Mouse (Mus musculus) erythroblast, embryonic 14.5 days (primary cell): ENCODE measurements at regions not wholly inside any gene's neighbourhood (a gene's known extent, or its start where the extent isn't known, plus 50 kb on each side); places are given as distances from the start of the nearest gene placed in this dataset.

Experiments used
- H3K27me3 ChIP-seq: 2 replicates; pipeline ENCODE4 v1.6.1; 2012; ENCODE audit warnings: inconsistent platforms; ENCODE audit not compliant: control insufficient read depth
- H3K36me3 ChIP-seq: 2 replicates; pipeline ENCODE4 v1.6.1; 2012; ENCODE audit warnings: mild to moderate bottlenecking, inconsistent platforms; ENCODE audit not compliant: control insufficient read depth
- H3K4me1 ChIP-seq: 2 replicates; pipeline ENCODE4 v1.6.1; 2012; ENCODE audit warnings: inconsistent platforms; ENCODE audit not compliant: control insufficient read depth
- H3K4me3 ChIP-seq: replicated peaks from 2 replicates; pipeline ENCODE3; 2012; ENCODE audit warnings: moderate library complexity, mild to moderate bottlenecking, inconsistent platforms
- H3K9me3 ChIP-seq: 2 replicates; pipeline ENCODE4 v1.6.1; 2012; ENCODE audit warnings: low read length, inconsistent platforms, mixed read lengths; ENCODE audit not compliant: control insufficient read depth
- GATA1 ChIP-seq: IDR thresholded peaks from 2 replicates; pipeline ENCODE4 v1.6.1; 2012; ENCODE audit warnings: low read length, inconsistent platforms, mixed read lengths
- TAL1 ChIP-seq: IDR thresholded peaks from 3 replicates; pipeline ENCODE4 v1.6.1; 2012; ENCODE audit warnings: low read length, inconsistent platforms, mixed read lengths

DNA sequence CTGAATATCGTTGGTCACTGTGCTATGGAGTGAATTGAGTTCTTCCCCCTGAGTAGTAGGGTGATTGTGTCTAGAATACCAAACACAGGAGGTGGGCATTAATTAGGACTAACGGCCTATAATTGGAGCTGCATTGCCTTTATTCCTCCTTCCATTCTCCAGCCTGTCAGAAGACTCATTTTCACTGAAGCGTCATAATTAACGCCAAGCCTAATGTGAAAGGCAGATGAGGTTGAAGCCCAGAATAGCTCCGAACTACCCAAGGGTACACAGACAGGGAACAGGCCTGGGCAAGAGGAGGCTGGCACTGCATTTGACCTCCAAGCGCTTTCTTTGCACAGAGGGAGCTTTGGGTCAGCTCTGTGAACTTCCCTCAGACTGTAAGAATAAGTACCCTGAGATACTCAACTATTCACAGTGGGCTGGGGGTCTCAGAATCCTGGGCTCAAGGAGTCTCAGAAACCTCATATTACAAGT is 386.5 kb downstream of the Brinp2 start:
- TF ChIP-seq GATA1 (no peak), TAL1 (no peak)
- peaks cover 2% of the 10 kb centered on the region; the same call in 1 of the 2 replicates for H3K9me3 ChIP-seq
- no peaks in the 10 kb centered on the region for H3K36me3 ChIP-seq
- H3K4me3 ChIP-seq = no peak overlapping the region
- H3K4me1 ChIP-seq = no peaks in the 10 kb centered on the region; the same call in 1 of the 2 replicates
- no peaks in the 10 kb centered on the region for H3K27me3 ChIP-seq

DNA sequence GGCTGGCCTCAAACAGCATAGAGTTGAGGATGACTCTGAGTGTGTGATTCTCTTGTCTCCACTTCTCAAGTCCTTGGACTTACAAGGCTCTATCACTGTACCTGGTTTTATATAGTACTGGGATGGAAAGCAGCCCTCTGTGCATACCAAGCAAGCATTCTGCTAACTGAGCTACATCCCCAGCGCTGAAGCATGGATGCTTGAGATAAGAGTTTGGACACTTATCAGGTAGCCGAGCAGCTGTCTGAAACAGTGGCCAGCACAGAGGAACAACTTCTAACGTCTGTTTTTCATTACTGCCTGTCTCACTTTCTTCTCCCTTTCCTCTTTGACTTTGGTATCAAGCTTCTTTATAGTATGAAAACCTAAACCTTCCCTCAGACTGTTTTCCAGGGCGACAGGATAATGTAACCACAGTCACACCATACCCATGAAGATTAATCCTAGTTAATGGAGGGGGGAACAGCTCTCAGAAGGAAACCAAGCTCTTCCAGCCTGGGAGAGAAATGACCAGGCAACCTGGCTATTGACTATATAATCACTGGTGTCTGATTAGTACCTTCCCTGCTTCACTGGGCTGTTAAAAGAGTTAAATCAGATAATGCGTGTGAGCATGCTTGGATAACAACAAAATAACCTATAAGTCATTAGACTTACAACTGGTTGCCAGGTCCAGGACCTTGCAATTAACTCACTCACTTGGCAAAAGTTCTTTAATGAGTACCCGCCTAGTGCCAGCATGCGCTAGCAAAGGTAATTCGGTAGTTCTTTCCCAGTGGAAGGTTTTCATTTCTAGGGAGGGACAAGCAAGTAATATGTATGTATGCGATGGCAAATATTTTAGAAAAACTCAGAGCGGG is 382.5 kb downstream of the Brinp2 start:
- no peaks in the 10 kb centered on the region for H3K9me3 ChIP-seq
- no peaks in the 10 kb centered on the region for H3K27me3 ChIP-seq
- H3K4me3 ChIP-seq = no peak overlapping the region
- TF ChIP-seq TAL1 = no peak
- no peak for TF ChIP-seq GATA1
- no peaks in the 10 kb centered on the region; the same call in 1 of the 2 replicates for H3K4me1 ChIP-seq
- no peaks in the 10 kb centered on the region for H3K36me3 ChIP-seq

DNA sequence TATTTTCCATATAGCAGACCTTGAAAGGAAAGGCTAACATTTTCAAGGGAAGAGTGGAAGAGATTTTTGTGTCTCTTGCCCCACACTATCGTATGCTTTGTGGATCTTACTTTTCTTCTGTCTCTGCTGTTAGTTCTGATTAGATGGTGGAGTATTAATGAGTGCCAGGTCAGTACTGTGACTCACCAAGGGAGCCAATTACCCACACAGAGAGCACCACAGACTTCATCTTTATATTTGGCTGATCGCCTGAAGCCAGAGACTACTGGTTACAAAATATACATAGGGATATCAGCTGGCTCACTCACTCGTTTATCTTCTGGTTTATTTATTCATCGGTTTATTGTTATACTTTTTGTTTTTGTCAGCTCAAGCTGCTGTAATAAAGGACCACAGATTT is 381.5 kb downstream of the Brinp2 start:
- TF ChIP-seq TAL1 (no peak), GATA1 (no peak)
- no peaks in the 10 kb centered on the region for H3K36me3 ChIP-seq
- H3K9me3 ChIP-seq = no peaks in the 10 kb centered on the region
- H3K4me1 ChIP-seq = no peaks in the 10 kb centered on the region; the same call in 1 of the 2 replicates
- H3K27me3 ChIP-seq = no peaks in the 10 kb centered on the region
- H3K4me3 ChIP-seq = no peak overlapping the region

DNA sequence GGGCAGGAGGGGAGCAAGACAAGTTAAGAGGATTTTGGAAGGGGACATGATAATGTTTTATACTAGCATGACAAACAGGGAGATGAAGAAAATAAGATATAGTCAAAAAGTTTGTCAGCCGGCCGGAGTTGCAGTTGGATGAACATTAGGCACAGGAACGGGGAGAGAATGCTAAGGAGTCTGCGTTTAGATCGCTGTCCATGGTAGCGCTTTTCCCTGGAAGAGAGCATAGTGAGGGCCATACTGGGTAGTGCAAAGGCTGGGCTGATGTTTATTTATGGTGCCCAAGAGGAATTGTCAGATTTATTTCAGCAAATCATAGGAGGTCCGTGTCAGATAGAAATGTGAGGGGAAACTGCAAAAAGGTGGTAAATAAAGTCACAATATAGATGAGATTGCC is 337.0 kb downstream of the Brinp2 start:
- Histone ChIP-seq H3K27me3 (no peaks in the 10 kb centered on the region), H3K4me3 (no peak overlapping the region), H3K9me3 (peaks cover 7% of the 10 kb centered on the region), H3K36me3 (no peaks in the 10 kb centered on the region), H3K4me1 (no peaks in the 10 kb centered on the region)
- TF ChIP-seq TAL1 = no peak
- TF ChIP-seq GATA1 = no peak

DNA sequence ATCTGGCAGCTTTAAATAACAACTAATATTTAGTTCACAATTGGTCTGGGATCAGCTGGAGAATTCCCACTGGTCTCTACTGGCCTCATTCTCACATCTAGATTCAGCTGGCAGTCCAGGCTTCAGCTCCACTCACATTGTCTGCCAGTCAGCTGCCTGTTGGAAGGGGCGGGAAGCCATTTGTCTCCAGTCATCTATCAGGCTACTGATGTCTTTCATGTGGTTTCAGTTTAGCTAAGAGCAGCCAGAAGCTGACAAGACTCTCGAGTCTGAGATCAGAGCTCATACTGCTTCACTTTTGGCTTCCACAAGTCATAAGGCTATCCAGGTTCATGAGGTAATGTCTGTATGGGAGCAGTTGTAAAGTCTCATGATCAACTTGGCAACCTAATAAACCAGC is 316.4 kb downstream of the Brinp2 start:
- no peaks in the 10 kb centered on the region; the same call in 1 of the 2 replicates for H3K9me3 ChIP-seq
- no peak overlapping the region for H3K4me3 ChIP-seq
- H3K27me3 ChIP-seq = no peaks in the 10 kb centered on the region
- no peak for TF ChIP-seq TAL1
- TF ChIP-seq GATA1 = no peak
- H3K4me1 ChIP-seq = no peaks in the 10 kb centered on the region
- no peaks in the 10 kb centered on the region for H3K36me3 ChIP-seq

DNA sequence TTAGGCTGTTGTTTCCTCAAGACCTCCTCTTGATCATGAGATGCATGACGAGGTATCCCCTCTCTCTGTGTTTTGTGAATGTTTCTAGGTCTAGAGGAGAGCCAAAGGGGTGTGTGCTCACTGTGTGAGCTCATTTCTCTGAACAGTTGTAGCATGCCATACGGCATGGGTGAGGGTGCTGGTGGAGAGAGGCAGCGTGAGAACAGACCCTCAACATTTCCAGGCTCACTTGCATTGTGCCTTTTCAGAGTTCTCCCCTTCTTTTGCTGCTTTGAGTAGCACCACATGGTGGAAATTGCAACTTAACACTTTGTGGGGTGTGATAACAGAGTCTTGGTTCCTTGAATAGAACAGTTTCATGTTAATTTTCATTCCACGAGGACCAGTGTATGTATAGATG is 315.8 kb downstream of the Brinp2 start:
- no peaks in the 10 kb centered on the region; the same call in 1 of the 2 replicates for H3K9me3 ChIP-seq
- no peaks in the 10 kb centered on the region for H3K36me3 ChIP-seq
- H3K4me1 ChIP-seq = no peaks in the 10 kb centered on the region
- no peaks in the 10 kb centered on the region for H3K27me3 ChIP-seq
- no peak overlapping the region for H3K4me3 ChIP-seq
- TF ChIP-seq GATA1 = no peak
- TF ChIP-seq TAL1 = no peak

DNA sequence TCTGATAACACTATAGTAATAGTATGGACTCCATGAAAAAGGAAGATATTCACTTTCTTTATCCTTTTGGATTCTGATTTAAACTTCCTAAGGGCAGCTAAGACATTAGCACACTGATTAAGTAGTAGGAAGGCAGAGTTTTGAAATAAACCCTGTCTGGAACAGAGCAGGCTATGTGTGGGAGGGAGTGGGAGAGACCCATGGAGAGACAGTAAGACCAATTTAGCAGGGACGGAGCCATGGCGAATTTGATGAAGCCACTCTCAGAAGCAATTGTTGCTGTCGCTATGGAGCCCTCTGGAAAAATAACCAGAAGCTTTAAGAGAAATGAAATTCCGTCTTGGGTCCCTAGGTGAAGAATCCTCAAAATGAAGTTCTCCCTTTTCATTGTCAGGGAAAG is 303.5 kb downstream of the Brinp2 start:
- H3K4me3 ChIP-seq = no peak overlapping the region
- no peaks in the 10 kb centered on the region for H3K4me1 ChIP-seq
- H3K9me3 ChIP-seq = peaks cover 12% of the 10 kb centered on the region; the same call in 1 of the 2 replicates
- TF ChIP-seq GATA1 (no peak), TAL1 (no peak)
- no peaks in the 10 kb centered on the region for H3K27me3 ChIP-seq
- H3K36me3 ChIP-seq = no peaks in the 10 kb centered on the region

DNA sequence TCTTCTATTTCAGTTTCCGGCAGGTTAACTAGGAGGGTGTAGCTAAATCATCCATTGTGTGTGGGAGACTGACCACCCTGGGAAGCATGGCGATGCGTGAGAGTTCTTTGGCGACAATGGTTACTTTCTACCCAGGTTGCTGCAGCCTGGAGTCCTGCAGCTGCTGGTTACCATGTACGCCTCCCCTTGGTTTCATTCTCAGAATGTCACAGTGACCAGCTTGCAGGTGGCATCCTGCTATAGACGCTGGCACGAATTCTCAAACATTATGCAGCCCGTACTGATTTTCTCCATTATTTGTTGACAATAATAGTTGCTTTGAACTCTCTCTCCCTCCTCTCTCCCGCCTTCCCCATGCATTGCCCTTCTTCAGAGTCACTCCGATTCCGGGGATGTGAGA is 301.2 kb downstream of the Brinp2 start:
- TF ChIP-seq GATA1 (no peak), TAL1 (no peak)
- no peak overlapping the region for H3K4me3 ChIP-seq
- H3K36me3 ChIP-seq = no peaks in the 10 kb centered on the region
- peaks cover 12% of the 10 kb centered on the region for H3K9me3 ChIP-seq
- no peaks in the 10 kb centered on the region for H3K27me3 ChIP-seq
- no peaks in the 10 kb centered on the region for H3K4me1 ChIP-seq

DNA sequence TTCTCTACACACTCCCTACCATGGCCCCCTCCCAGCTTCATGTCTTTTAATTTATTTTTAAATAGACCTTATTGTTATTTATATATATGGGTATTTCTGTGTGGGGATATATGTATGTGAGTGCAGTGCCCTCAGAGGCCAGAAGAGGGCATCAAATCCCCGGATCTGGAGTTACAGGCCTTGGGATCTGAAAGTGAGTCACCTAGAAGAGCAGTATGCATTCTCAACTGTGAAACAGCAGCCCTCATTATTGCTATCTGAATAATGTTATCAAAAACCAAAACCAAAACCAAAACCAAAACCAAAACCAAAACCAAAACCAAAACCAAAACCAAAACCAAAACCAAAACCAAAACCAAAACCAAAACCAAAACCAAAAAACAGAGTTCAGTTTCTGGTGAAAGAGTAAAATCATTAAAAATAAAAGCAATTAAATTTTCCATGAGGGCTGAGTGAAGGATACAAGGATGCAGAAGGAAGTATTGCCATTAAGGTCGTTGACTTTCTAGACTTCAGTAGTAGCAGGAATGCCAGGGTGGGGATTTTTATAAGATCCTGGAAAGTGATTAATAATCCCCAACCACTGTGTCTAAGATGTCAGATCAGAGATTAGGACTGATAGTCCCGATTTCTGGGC is 299.0 kb downstream of the Brinp2 start:
- no peak for TF ChIP-seq TAL1
- TF ChIP-seq GATA1 = no peak
- Histone ChIP-seq H3K4me1 (no peaks in the 10 kb centered on the region), H3K27me3 (no peaks in the 10 kb centered on the region), H3K36me3 (no peaks in the 10 kb centered on the region), H3K9me3 (peaks cover 12% of the 10 kb centered on the region), H3K4me3 (no peak overlapping the region)

DNA sequence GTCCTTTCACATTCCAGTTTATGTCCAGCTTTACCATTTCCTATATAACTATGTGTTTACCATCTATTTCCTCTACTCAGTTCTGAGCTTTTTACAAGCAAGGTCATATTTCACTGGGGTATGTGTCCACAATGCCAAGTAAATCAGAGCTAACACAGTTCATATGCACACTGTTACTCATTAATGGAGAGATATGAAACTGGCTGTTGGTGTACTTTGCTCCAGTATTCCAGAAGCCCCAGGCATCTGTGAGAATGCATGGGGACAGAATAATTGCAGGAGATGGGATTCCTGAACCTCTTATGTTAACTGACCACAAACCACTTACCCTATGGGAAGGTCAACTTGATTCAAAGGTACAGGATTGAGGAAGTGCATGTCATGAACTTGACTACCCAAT is 298.3 kb downstream of the Brinp2 start:
- peaks cover 12% of the 10 kb centered on the region for H3K9me3 ChIP-seq
- H3K36me3 ChIP-seq = no peaks in the 10 kb centered on the region
- no peaks in the 10 kb centered on the region for H3K4me1 ChIP-seq
- H3K4me3 ChIP-seq = no peak overlapping the region
- H3K27me3 ChIP-seq = no peaks in the 10 kb centered on the region
- TF ChIP-seq TAL1 = no peak
- TF ChIP-seq GATA1 = no peak
